Mouse (Mus musculus) intestine, embryonic 16.5 days (tissue): ENCODE measurements at regions not wholly inside any gene's neighbourhood (a gene's known extent, or its start where the extent isn't known, plus 50 kb on each side); places are given as distances from the start of the nearest gene placed in this dataset.
A peak's percentile ranks its signal among the peaks of the same experiment; 100 is the strongest.

Experiments used
- ATAC-seq: fragments of 200-750 bp; cut with Nextera tagmentation; 2 replicates; pipeline ENCODE4 v1.8.0; 2017; ENCODE audit warnings: moderate TSS enrichment, moderate library complexity
- H3K27ac ChIP-seq: fragments of 300-500 bp; sonication (generic); 2 replicates; pipeline ENCODE4 v1.5.1; 2014; ENCODE audit warnings: mild to moderate bottlenecking, low read length
- H3K27me3 ChIP-seq: fragments of 300-500 bp; sonication (generic); replicated peaks from 2 replicates; pipeline ENCODE4 v1.6.1; 2014; ENCODE audit warnings: low read length, control low read depth, mixed read lengths; ENCODE audit not compliant: control insufficient read depth, insufficient read depth
- H3K36me3 ChIP-seq: fragments of 300-500 bp; sonication (generic); 2 replicates; pipeline ENCODE4 v1.6.1; 2014; ENCODE audit warnings: low read length, control low read depth; ENCODE audit not compliant: control insufficient read depth, insufficient read depth
- H3K4me1 ChIP-seq: fragments of 300-500 bp; sonication (generic); 2 replicates; pipeline ENCODE4 v1.6.1; 2014; ENCODE audit warnings: low read length, control low read depth, mixed read lengths; ENCODE audit not compliant: control insufficient read depth, insufficient read depth
- H3K4me2 ChIP-seq: fragments of 300-500 bp; sonication (generic); 2 replicates; pipeline ENCODE4 v1.6.1; 2014; ENCODE audit warnings: low read depth, low read length, control low read depth
- H3K4me3 ChIP-seq: fragments of 300-500 bp; sonication (generic); 2 replicates; pipeline ENCODE4 v1.5.1; 2014; ENCODE audit warnings: mild to moderate bottlenecking, low read length
- H3K9ac ChIP-seq: fragments of 300-500 bp; sonication (generic); 2 replicates; pipeline ENCODE4 v1.6.1; 2014; ENCODE audit warnings: low read depth, low read length
- H3K9me3 ChIP-seq: fragments of 300-500 bp; sonication (generic); 2 replicates; pipeline ENCODE4 v1.6.1; 2016; ENCODE audit warnings: low read length, control low read depth; ENCODE audit not compliant: control insufficient read depth
- WGBS: fragments of 180-500 bp; shearing (Covaris S2); extraction: QIAGEN DNeasy Blood & Tissue Kit; methylation state at CpG from one replicate; pipeline ENCODE4 v1.1.7; 2014; 5-methylcytosine and 5-hydroxymethylcytosine counted together

DNA sequence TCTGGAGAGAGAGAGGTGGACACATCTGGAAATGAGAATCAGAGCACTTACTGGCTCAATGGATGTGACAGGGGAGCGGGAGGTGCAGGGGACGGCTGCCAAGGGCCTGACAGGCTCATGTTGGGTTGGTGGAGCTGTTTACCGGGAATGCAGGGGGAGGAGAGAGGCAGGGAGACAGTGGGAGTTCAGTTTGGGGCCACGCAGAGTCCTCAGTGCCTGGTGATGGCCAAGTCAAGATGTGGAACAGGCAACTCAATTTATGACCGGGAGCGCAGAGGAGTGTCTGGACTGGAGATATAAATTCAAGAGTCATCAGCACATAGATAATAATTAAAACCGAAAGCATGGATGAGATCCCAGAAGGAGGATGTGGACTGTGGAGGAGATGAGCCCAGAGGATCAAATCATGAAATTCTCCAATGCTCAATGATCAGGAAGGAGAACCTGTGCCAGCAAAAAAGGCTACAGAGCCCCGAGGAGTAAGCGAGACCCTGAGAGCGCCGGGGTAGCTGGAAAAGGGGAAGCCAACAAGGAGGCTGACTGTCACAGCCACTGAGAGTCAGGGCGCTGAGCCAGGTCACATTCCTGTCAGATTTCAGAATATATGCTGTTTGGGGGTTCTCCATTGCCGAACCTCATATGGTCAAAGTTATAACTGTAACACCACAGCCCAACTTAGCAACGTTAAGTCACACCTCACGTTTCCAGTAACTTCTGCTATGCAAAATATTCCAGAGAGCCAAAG, 358.0 kb upstream of the Npvf start:
- H3K27ac ChIP-seq: peak overlapping the region; percentile 1; the same call in 1 of the 2 replicates
- H3K27me3 ChIP-seq: no peaks in the 10 kb centered on the region
- H3K9me3 ChIP-seq: no peaks in the 10 kb centered on the region
- H3K36me3 ChIP-seq: no peaks in the 10 kb centered on the region
- WGBS: 65% methylated on average over 15 of the region's 15 CpGs
- H3K4me1 ChIP-seq: 0 out of 2 replicates have a peak, but pooled peaks cover 2% of the 10 kb centered on the region
- peak; percentile 68 for ATAC-seq
- H3K4me3 ChIP-seq: no peak overlapping the region
- H3K4me2 ChIP-seq: no peak overlapping the region
- no peak overlapping the region for H3K9ac ChIP-seq

DNA sequence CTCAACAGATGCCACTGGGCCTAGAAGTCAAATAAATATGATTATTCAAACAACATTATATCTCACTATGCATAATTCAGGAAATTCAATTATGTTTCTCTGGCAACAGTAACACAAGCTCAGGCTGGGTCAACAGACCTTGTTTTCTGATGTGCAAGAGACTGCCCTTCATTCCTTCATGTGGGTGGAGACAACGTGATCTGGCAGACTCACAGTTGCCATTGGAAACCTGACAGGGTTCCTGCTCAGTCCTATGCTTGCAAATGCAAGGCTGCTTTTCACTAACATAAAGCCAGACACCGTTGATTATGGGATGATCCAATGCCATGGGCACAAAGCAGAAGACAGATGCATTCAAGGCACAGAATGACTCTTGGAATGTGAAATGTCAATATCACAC, 361.5 kb upstream of the Npvf start:
- peak overlapping the region; percentile 43; the same call in 1 of the 2 replicates for H3K27ac ChIP-seq
- ATAC-seq: peak; percentile 26; the same call in 1 of the 2 replicates
- no peak overlapping the region for H3K4me2 ChIP-seq
- H3K4me3 ChIP-seq: no peak overlapping the region
- H3K4me1 ChIP-seq: no peaks in the 10 kb centered on the region
- H3K36me3 ChIP-seq: no peaks in the 10 kb centered on the region
- 50% methylated on average over 2 of the region's 2 CpGs for WGBS
- H3K9me3 ChIP-seq: no peaks in the 10 kb centered on the region
- H3K9ac ChIP-seq: no peak overlapping the region
- H3K27me3 ChIP-seq: no peaks in the 10 kb centered on the region

DNA sequence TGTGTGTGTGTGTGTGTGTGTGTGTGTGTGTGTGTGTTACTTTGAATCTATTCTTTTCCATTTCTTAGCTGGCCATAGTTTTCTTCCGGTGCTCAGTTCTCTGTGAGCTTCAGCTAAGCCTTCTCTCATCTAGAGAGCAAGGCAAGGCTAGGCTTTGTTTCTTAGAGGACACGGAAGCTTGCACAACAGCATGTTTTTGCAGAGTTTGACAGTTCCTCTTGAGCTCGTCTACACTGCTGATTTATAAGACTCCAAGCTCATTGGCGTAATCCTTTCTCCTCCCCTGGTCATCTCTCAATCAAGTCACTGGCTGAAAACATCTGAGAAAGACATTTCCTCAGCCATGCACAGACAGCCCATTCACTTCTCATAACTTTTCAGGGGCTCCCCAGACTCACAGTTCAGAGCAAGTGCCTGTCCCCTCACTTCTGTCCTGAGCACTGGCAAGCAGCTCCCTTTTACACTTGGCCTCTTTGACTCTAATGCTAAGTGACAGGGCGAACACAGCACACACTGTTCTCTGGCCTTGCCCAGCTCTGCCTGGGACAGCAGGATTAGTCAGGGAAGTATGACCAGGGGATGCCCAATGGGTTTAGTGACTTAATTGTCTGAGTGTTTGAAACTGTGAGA, 362.3 kb upstream of the Npvf start:
- H3K9ac ChIP-seq: no peak overlapping the region
- no peak overlapping the region for H3K4me2 ChIP-seq
- ATAC-seq: no peak
- H3K27ac ChIP-seq: peak overlapping the region; percentile 43
- H3K4me3 ChIP-seq: no peak overlapping the region
- no peaks in the 10 kb centered on the region for H3K27me3 ChIP-seq
- H3K4me1 ChIP-seq: no peaks in the 10 kb centered on the region
- no peaks in the 10 kb centered on the region for H3K36me3 ChIP-seq
- WGBS: 50% methylated on average over 5 of the region's 5 CpGs
- H3K9me3 ChIP-seq: no peaks in the 10 kb centered on the region

DNA sequence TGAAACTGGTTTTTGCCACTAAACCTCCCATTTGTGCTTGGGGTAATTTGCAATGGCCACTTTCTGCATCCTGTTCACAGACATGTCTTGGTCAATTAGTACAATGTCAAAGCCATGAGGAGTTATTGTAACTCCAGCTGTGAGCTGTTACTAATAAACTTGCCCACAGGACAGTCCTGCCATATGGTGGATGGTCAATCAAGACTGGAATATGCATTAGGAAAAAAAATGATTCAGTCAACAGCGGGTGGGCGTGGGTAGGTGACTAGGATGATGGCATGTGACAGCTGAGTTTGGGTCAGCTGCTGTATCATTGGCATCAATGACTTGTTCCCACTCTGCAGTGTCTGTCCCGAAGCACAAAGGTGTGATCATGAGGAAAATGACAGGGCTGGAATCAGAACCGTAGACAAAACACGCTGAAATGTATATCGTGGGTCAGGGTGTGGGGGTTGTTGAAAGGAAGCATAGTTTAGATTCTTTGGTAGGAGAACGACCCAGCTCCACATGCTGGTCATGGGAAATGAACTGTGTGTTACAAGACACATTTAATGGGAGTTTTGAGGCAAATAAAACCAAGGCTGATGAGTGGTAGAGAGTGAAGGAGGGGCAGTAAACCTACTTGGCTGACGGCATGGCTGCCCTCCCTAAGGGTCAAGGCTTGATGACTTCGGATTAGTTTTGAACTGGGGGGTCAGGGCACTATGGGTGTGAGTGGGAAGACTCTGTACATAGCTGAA, 363.2 kb upstream of the Npvf start:
- no peak overlapping the region for H3K4me2 ChIP-seq
- H3K27me3 ChIP-seq: no peaks in the 10 kb centered on the region
- no peaks in the 10 kb centered on the region for H3K36me3 ChIP-seq
- H3K9ac ChIP-seq: no peak overlapping the region
- no peak for ATAC-seq
- WGBS: 69% methylated on average over 9 of the region's 9 CpGs
- H3K27ac ChIP-seq: no peak overlapping the region
- no peaks in the 10 kb centered on the region for H3K9me3 ChIP-seq
- no peaks in the 10 kb centered on the region for H3K4me1 ChIP-seq
- H3K4me3 ChIP-seq: no peak overlapping the region

- no peak overlapping the region for H3K9ac ChIP-seq
- WGBS: 67% methylated on average over 6 of the region's 6 CpGs
- no peak for ATAC-seq
- peaks cover 3% of the 10 kb centered on the region; the same call in 1 of the 2 replicates for H3K4me1 ChIP-seq
- H3K4me3 ChIP-seq: no peak overlapping the region
- no peaks in the 10 kb centered on the region for H3K36me3 ChIP-seq
- no peaks in the 10 kb centered on the region for H3K9me3 ChIP-seq
- H3K27me3 ChIP-seq: no peaks in the 10 kb centered on the region
- no peak overlapping the region for H3K4me2 ChIP-seq
- peak overlapping the region; percentile 49 for H3K27ac ChIP-seq
Measured at GRCm38 (mm10) chr6:51021206-51021605, 367.0 kb upstream of the Npvf start.

GRCm38 (mm10) chr6:51023361-51023760, 369.1 kb upstream of the Npvf start:
- 93% methylated on average over 6 of the region's 6 CpGs for WGBS
- Histone ChIP-seq H3K36me3 (no peaks in the 10 kb centered on the region), H3K4me2 (no peak overlapping the region), H3K4me1 (peaks cover 3% of the 10 kb centered on the region; the same call in 1 of the 2 replicates), H3K27me3 (no peaks in the 10 kb centered on the region), H3K27ac (peak overlapping the region; percentile 85), H3K4me3 (no peak overlapping the region), H3K9me3 (no peaks in the 10 kb centered on the region), H3K9ac (no peak overlapping the region)
- ATAC-seq: no peak

DNA sequence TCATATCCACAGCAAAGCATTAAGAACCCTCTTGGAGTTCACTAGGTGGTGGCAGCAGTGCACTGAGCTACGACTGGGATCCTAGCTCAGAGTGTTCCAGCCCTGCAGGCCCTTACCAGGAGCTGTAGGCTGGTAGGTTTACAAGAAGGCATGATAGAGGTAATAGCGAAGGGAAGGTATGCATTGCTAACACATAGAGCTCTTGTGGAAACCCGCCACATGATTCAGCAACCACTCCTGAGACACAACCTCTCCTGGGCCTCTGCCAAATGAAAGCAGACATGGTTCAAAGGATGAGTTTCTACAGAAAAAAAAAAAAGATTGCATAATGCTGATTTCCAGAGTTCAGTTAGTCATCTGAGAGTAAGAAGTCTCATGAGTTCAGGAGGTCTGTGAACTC, 370.5 kb upstream of the Npvf start:
- H3K9ac ChIP-seq: no peak overlapping the region

GRCm38 (mm10) chr6:51025411-51025810, 371.2 kb upstream of the Npvf start:
- Histone ChIP-seq H3K9me3 (no peaks in the 10 kb centered on the region), H3K27ac (no peak overlapping the region), H3K4me1 (peaks cover 3% of the 10 kb centered on the region; the same call in 1 of the 2 replicates), H3K4me3 (no peak overlapping the region), H3K27me3 (no peaks in the 10 kb centered on the region), H3K9ac (no peak overlapping the region), H3K4me2 (no peak overlapping the region), H3K36me3 (no peaks in the 10 kb centered on the region)
- WGBS: 61% methylated on average over 3 of the region's 3 CpGs
- no peak for ATAC-seq

More for the DNA sequence above, 370.5 kb upstream of the Npvf start:
- 0 out of 2 replicates have a peak, but pooled peaks have one; percentile 31 for ATAC-seq
- Histone ChIP-seq H3K4me1 (peaks cover 3% of the 10 kb centered on the region; the same call in 1 of the 2 replicates), H3K36me3 (no peaks in the 10 kb centered on the region), H3K27me3 (no peaks in the 10 kb centered on the region), H3K9me3 (no peaks in the 10 kb centered on the region), H3K27ac (no peak overlapping the region), H3K4me3 (no peak overlapping the region), H3K4me2 (no peak overlapping the region)
- WGBS: 79% methylated on average over 3 of the region's 3 CpGs

DNA sequence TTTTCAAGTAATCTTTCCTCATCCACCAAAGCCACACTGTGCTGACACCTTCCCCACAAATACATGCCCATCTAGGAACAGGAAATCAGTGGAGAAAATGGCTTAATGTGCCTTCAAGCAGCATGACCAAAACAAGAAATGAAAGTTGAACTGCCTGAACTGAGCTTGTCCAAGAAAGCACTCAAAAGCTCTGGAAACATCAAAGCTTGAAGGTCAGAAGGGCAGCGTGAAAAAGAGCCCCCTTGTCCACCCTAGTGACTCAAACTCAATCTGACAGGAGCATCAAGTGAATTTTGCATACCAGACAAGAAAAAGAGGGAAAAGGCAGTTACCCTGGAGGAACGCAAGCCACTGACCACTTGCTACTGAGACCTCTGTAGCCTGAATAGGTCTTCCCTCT, 373.1 kb upstream of the Npvf start:
- WGBS: 82% methylated on average over 2 of the region's 2 CpGs
- no peak overlapping the region for H3K9ac ChIP-seq
- H3K4me1 ChIP-seq: peaks cover 3% of the 10 kb centered on the region; the same call in 1 of the 2 replicates

More for the DNA sequence above, 373.1 kb upstream of the Npvf start:
- H3K4me2 ChIP-seq: no peak overlapping the region
- ATAC-seq: no peak
- no peaks in the 10 kb centered on the region for H3K36me3 ChIP-seq
- H3K4me3 ChIP-seq: no peak overlapping the region
- H3K9me3 ChIP-seq: no peaks in the 10 kb centered on the region
- no peaks in the 10 kb centered on the region for H3K27me3 ChIP-seq
- H3K27ac ChIP-seq: no peak overlapping the region
